Mouse (Mus musculus) thymus, adult 2 months (tissue): ENCODE data around the gene Rwdd2b.

Experiments used
- CTCF ChIP-seq: fragments of 200-500 bp; IDR thresholded peaks from 2 replicates; pipeline ENCODE4 v1.5.1; 2012; ENCODE audit warnings: mild to moderate bottlenecking, control low read depth, low read length, moderate library complexity, borderline replicate concordance; ENCODE audit not compliant: control insufficient read depth, poor library complexity, insufficient read depth; ENCODE audit errors: extremely low read depth
- POLR2A ChIP-seq: fragments of 200-500 bp; IDR thresholded peaks from 2 replicates; pipeline ENCODE4 v1.6.1; 2012; ENCODE audit warnings: mild to moderate bottlenecking, low read length, control low read depth, moderate library complexity; ENCODE audit not compliant: control insufficient read depth, poor library complexity, insufficient read depth; ENCODE audit errors: extremely low read depth

GRCm38 (mm10) chr16:87488605-87489004 is 48.2 kb upstream of the Rwdd2b start:
- TF ChIP-seq CTCF (no peak), POLR2A (no peak)
